Mouse (Mus musculus) CD4-positive naive resting alpha-beta T cell, adult 76 days (primary cell): Measurements from ENCODE around the gene Bcl10. TPM values are rescaled to one million over a fixed set of nuclear protein-coding genes. Genes with fewer than 3 reads are reported as not detected.

Experiments used
- total RNA-seq: library from RNA; stranded (reverse); gene quantifications from one replicate; pipeline ENCODE4 v1.2.4, GENCODE M21; 2023

Bcl10 gene
- total RNA-seq = 87.9 TPM

GRCm38 (mm10) chr3:145922019-145922854, at the start of gene Bcl10:
Gene Bcl10, plus strand, starts transcription at chr3:145922804.

GRCm38 (mm10) chr3:145937505-145938404, 15.2 kb downstream of the Bcl10 start, which contains the start of gene 2410004B18Rik:
Gene 2410004B18Rik, plus strand, starts transcription at chr3:145938014.

Other genes starting within 250 kb of the Bcl10 start
- gene Ddah1, start 164.1 kb upstream of the Bcl10 start, total RNA-seq = not detected
- 52.7 TPM for gene 2410004B18Rik, start 15.2 kb downstream of the Bcl10 start, total RNA-seq
- gene Syde2, start 65.1 kb downstream of the Bcl10 start, total RNA-seq = 1.9 TPM
- gene Wdr63, start 185.3 kb downstream of the Bcl10 start, total RNA-seq = not detected
- 7.3 TPM for gene Mcoln3, start 194.6 kb downstream of the Bcl10 start, total RNA-seq
- 8.0 TPM for gene Mcoln2, start 227.0 kb downstream of the Bcl10 start, total RNA-seq